Mouse (Mus musculus) thymus, adult 2 months (tissue): ENCODE measurements at regions not wholly inside any gene's neighbourhood (a gene's known extent, or its start where the extent isn't known, plus 50 kb on each side); places are given as distances from the start of the nearest gene placed in this dataset.

Source experiments
- CTCF ChIP-seq: fragments of 200-500 bp; IDR thresholded peaks from 2 replicates; pipeline ENCODE4 v1.5.1; 2012; ENCODE audit warnings: mild to moderate bottlenecking, control low read depth, low read length, moderate library complexity, borderline replicate concordance; ENCODE audit not compliant: control insufficient read depth, poor library complexity, insufficient read depth; ENCODE audit errors: extremely low read depth
- POLR2A ChIP-seq: fragments of 200-500 bp; IDR thresholded peaks from 2 replicates; pipeline ENCODE4 v1.6.1; 2012; ENCODE audit warnings: mild to moderate bottlenecking, low read length, control low read depth, moderate library complexity; ENCODE audit not compliant: control insufficient read depth, poor library complexity, insufficient read depth; ENCODE audit errors: extremely low read depth

DNA sequence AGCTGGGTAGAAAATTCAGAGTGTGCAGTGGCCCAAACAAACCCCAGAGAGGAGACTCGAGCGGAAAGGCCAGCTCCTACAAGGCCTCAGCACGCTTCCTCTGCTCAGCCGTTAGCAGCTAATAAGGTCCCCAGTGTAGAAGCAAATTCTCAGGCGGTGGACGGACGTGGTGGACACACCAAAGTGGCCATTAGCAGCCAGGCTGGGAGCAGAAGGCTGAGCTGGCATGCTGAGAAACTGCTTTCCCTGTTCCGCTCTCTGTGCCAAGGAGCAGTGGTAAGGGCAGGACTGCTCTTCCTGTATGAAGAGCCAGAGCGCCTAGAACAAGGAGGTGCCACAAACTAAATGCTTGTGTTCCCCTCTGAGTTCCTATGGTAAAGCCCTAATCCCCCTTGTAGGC lies 282.1 kb upstream of the Id2 start:
- TF ChIP-seq POLR2A (no peak), CTCF (no peak)
